Mouse (Mus musculus): ENCODE results near the gene Cog7. TPM values are rescaled to one million over a fixed set of nuclear protein-coding genes. Genes with fewer than 3 reads are reported as not detected.

The Cog7 gene
- polyA plus RNA-seq, 1 experiment, result 9.9 TPM

- Histone ChIP-seq H3K4me1 (ENCODE audit: control insufficient read depth, insufficient read depth, insufficient read length) (no peaks in the 10 kb centered on the region), H3K4me3 (ENCODE audit: extremely low read depth, insufficient read depth, insufficient read length) (no peak overlapping the region), H3K27ac (ENCODE audit: insufficient read depth, low read length) (no peak overlapping the region), H3K27me3 (ENCODE audit: control insufficient read depth, insufficient read depth, low read length) (no peaks in the 10 kb centered on the region), H3K36me3 (ENCODE audit: control insufficient read depth, insufficient read depth, low read length) (peaks cover 6% of the 10 kb centered on the region; the same call in 1 of the 2 replicates)
- WGBS, result 91% methylated on average over 3 of the region's 3 CpGs
- DNase-seq (ENCODE audit: low read depth in 1 of 2, low spot score in 2 of 2), result no peak
- TF ChIP-seq POLR2A (IDR thresholded peaks at IDR 0.05; ENCODE audit: low read depth, low read length), result no peak
- no peak for TF ChIP-seq CTCF (IDR thresholded peaks at IDR 0.05; ENCODE audit: extremely low read depth, insufficient read depth, insufficient read length, insufficient replicate concordance)
Measured at GRCm38 (mm10) chr7:121941640-121942039, 39.9 kb downstream of the Cog7 start.

DNA sequence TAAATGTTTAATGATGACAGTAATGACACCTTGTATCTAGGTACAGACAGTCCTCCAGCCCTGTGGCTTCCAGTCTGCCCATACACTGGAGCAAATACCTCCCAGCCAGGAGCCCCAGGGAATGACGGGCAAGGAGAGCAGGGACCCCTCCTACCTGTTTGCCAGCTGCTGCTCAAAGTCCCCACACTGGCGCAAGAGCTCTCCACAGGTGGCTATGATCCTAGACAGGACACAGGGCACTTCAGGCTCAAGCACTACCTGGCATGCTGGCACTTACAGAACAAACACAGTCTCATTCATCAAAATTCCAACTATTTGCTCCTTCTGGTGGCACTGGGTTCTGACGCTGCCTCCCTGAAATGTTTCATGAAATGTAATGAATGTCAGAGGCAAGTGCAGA, 40.5 kb downstream of the Cog7 start:
- TF ChIP-seq CTCF (IDR thresholded peaks at IDR 0.05; ENCODE audit: extremely low read depth, insufficient read depth, insufficient read length, insufficient replicate concordance) (no peak), POLR2A (IDR thresholded peaks at IDR 0.05; ENCODE audit: low read depth, low read length) (no peak)
- H3K36me3 ChIP-seq (ENCODE audit: control insufficient read depth, insufficient read depth, low read length), result peaks cover 4% of the 10 kb centered on the region; the same call in 1 of the 2 replicates
- WGBS, result 94% methylated on average over 3 of the region's 3 CpGs

GRCm38 (mm10) chr7:121939729-121940128, 41.8 kb downstream of the Cog7 start:
- Histone ChIP-seq H3K27me3 (ENCODE audit: control insufficient read depth, insufficient read depth, low read length) (no peaks in the 10 kb centered on the region), H3K36me3 (ENCODE audit: control insufficient read depth, insufficient read depth, low read length) (peaks cover 6% of the 10 kb centered on the region), H3K27ac (ENCODE audit: insufficient read depth, low read length) (no peak overlapping the region), H3K4me1 (ENCODE audit: control insufficient read depth, insufficient read depth, insufficient read length) (no peaks in the 10 kb centered on the region), H3K4me3 (ENCODE audit: extremely low read depth, insufficient read depth, insufficient read length) (no peak overlapping the region)
- DNase-seq (ENCODE audit: low read depth in 1 of 2, low spot score in 2 of 2), result no peak
- 57% methylated on average over 4 of the region's 4 CpGs for WGBS
- TF ChIP-seq POLR2A (IDR thresholded peaks at IDR 0.05; ENCODE audit: low read depth, low read length) (no peak), CTCF (IDR thresholded peaks at IDR 0.05; ENCODE audit: extremely low read depth, insufficient read depth, insufficient read length, insufficient replicate concordance) (no peak)

More for the DNA sequence above, 40.5 kb downstream of the Cog7 start:
- Histone ChIP-seq H3K4me3 (ENCODE audit: extremely low read depth, insufficient read depth, insufficient read length) (no peak overlapping the region), H3K4me1 (ENCODE audit: control insufficient read depth, insufficient read depth, insufficient read length) (no peaks in the 10 kb centered on the region), H3K27me3 (ENCODE audit: control insufficient read depth, insufficient read depth, low read length) (no peaks in the 10 kb centered on the region), H3K27ac (ENCODE audit: insufficient read depth, low read length) (no peak overlapping the region)
- no peak for DNase-seq (ENCODE audit: low read depth in 1 of 2, low spot score in 2 of 2)

DNA sequence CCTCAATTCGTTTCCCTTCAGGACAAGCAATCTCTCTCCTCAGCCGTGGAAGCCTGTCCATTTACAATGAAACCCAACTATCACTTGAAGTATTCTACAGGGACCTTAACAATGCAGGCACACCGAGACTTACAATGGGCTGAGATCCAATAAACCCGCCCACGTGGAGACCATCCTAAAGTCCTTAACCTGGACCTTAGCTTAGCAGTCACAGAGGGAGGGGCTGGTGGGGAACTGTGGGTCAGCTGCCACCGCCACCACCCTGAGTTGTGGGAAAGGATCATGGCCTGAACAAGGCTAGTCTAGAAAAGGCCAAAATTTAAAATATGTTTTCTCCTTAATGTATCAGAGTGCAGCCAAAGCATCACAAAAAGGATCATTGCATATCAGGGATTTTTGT, 42.3 kb downstream of the Cog7 start:
- 89% methylated on average over 6 of the region's 6 CpGs for WGBS
- H3K36me3 ChIP-seq (ENCODE audit: control insufficient read depth, insufficient read depth, low read length), result peaks cover 6% of the 10 kb centered on the region
- H3K27ac ChIP-seq (ENCODE audit: insufficient read depth, low read length), result no peak overlapping the region
- no peak for DNase-seq (ENCODE audit: low read depth in 1 of 2, low spot score in 2 of 2)
- H3K4me3 ChIP-seq (ENCODE audit: extremely low read depth, insufficient read depth, insufficient read length), result no peak overlapping the region
- no peaks in the 10 kb centered on the region for H3K4me1 ChIP-seq (ENCODE audit: control insufficient read depth, insufficient read depth, insufficient read length)
- TF ChIP-seq CTCF (IDR thresholded peaks at IDR 0.05; ENCODE audit: extremely low read depth, insufficient read depth, insufficient read length, insufficient replicate concordance) (no peak), POLR2A (IDR thresholded peaks at IDR 0.05; ENCODE audit: low read depth, low read length) (no peak)
- H3K27me3 ChIP-seq (ENCODE audit: control insufficient read depth, insufficient read depth, low read length), result no peaks in the 10 kb centered on the region

DNA sequence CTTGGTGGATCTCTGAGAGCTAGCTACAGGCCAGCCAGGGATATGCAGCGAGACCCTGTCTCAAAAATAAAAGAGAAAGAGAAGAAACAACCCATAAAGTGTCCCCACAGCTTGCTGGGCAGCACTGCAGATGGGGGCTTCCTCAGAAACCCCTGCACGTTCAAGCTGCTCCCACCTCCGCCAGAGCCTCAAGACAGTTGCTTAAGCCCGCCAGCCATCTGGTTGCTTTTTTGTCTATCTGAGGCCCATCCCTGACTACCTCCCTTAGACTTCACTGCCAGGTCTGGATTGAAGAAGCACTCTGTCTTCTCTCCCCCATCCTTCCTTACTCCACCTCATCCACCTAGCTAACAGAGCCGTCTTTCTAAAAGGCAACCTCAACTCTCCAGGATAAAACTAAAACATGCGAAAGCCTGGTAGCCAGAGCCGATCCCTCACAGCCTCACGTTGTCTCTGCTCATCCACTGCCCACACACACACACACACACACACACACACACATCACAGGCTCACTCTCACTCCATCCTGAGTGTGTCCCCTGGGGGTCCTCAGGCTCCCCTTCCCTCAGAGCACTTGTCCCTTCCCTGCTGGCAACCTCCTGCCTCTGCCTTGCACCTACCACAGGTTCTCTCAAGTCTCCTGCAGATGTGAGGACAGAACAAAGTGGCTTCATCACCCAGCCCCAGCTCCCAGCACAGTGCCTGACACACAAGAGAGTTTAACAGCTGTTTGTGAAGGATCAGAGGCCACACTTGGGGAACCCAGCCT, 43.2 kb downstream of the Cog7 start:
- H3K4me3 ChIP-seq (ENCODE audit: extremely low read depth, insufficient read depth, insufficient read length), result no peak overlapping the region
- peaks cover 4% of the 10 kb centered on the region for H3K36me3 ChIP-seq (ENCODE audit: control insufficient read depth, insufficient read depth, low read length)
- WGBS, result 89% methylated on average over 8 of the region's 8 CpGs
- DNase-seq (ENCODE audit: low read depth in 1 of 2, low spot score in 2 of 2), result no peak
- TF ChIP-seq POLR2A (IDR thresholded peaks at IDR 0.05; ENCODE audit: low read depth, low read length), result no peak
- TF ChIP-seq CTCF (IDR thresholded peaks at IDR 0.05; ENCODE audit: extremely low read depth, insufficient read depth, insufficient read length, insufficient replicate concordance), result no peak
- H3K27me3 ChIP-seq (ENCODE audit: control insufficient read depth, insufficient read depth, low read length), result no peaks in the 10 kb centered on the region
- no peak overlapping the region for H3K27ac ChIP-seq (ENCODE audit: insufficient read depth, low read length)
- H3K4me1 ChIP-seq (ENCODE audit: control insufficient read depth, insufficient read depth, insufficient read length), result no peaks in the 10 kb centered on the region

- H3K36me3 ChIP-seq (ENCODE audit: control insufficient read depth, insufficient read depth, low read length), result peaks cover 3% of the 10 kb centered on the region; the same call in 1 of the 2 replicates
- no peaks in the 10 kb centered on the region for H3K27me3 ChIP-seq (ENCODE audit: control insufficient read depth, insufficient read depth, low read length)
Measured at GRCm38 (mm10) chr7:121936861-121937630, 44.5 kb downstream of the Cog7 start.

More at GRCm38 (mm10) chr7:121936861-121937630, 44.5 kb downstream of the Cog7 start:
- WGBS, result 85% methylated on average over 14 of the region's 14 CpGs
- Histone ChIP-seq H3K4me1 (ENCODE audit: control insufficient read depth, insufficient read depth, insufficient read length) (no peaks in the 10 kb centered on the region), H3K27ac (ENCODE audit: insufficient read depth, low read length) (no peak overlapping the region), H3K4me3 (ENCODE audit: extremely low read depth, insufficient read depth, insufficient read length) (no peak overlapping the region)
- TF ChIP-seq CTCF (IDR thresholded peaks at IDR 0.05; ENCODE audit: extremely low read depth, insufficient read depth, insufficient read length, insufficient replicate concordance), result no peak
- TF ChIP-seq POLR2A (IDR thresholded peaks at IDR 0.05; ENCODE audit: low read depth, low read length), result no peak
- DNase-seq (ENCODE audit: low read depth in 1 of 2, low spot score in 2 of 2), result no peak

Data from spleen, adult 2 months (tissue).